Mouse (Mus musculus) T-helper 2 cell (primary cell): ENCODE data around the gene Il1f8.
"Not testable (repeated sequence)": the region's sequence is repeated elsewhere in the genome, so short reads cannot be mapped to it uniquely, and the experiment has no call there.

Experiments used
- in situ Hi-C: fragments of 300-600 bp; cut with MboI, MseI; formaldehyde crosslinking; loops from one replicate; pipeline ENCODE4 v1.15.1; 2025; ENCODE audit warnings: high pct_unique_total_duplicates

Il1f8 gene

GRCm38 (mm10) chr2:24152861-24153260 is at the start of gene Il1f8:
Gene Il1f8, plus strand, starts transcription at chr2:24153161.
- in situ Hi-C loops: loop anchor here (5.0 kb wide), 1 partner anchor 114 kb away; no protein-coding TSS in a partner anchor

GRCm38 (mm10) chr2:24103619-24104289 is 49.2 kb upstream of the Il1f8 start:
- in situ Hi-C loops: no loop called here

GRCm38 (mm10) chr2:24109085-24109484 is 43.9 kb upstream of the Il1f8 start:
- in situ Hi-C loops: no loop called here

- in situ Hi-C loops: no loop called here
Observed at GRCm38 (mm10) chr2:24134373-24134772, 18.6 kb upstream of the Il1f8 start.

- in situ Hi-C loops: not testable (repeated sequence)
Observed at GRCm38 (mm10) chr2:24181683-24182331, 28.8 kb downstream of the Il1f8 start.

- in situ Hi-C loops: not testable (repeated sequence)
Observed at GRCm38 (mm10) chr2:24182423-24183147, 29.6 kb downstream of the Il1f8 start.

- in situ Hi-C loops: not testable (repeated sequence)
Observed at GRCm38 (mm10) chr2:24184092-24184491, 31.1 kb downstream of the Il1f8 start.

- in situ Hi-C loops: no loop called here
Observed at GRCm38 (mm10) chr2:24186176-24186575, 33.2 kb downstream of the Il1f8 start, which contains the start of gene Il1f9. Gene Il1f9, plus strand, starts transcription at chr2:24186476.

GRCm38 (mm10) chr2:24187585-24187984 is 34.6 kb downstream of the Il1f8 start:
- in situ Hi-C loops: no loop called here

GRCm38 (mm10) chr2:24188189-24188588 is 35.2 kb downstream of the Il1f8 start:
- in situ Hi-C loops: no loop called here
